ENCODE assay signal across 8 mouse cellular contexts in genomic region chr3:90254419-90255193, GRCm38 (mm10). TPM values are rescaled to one million over a fixed set of nuclear protein-coding genes. Genes with fewer than 3 reads are reported as not detected.
A peak's percentile ranks its signal among the peaks of the same experiment; 100 is the strongest.
DNase-seq lines count a peak whose midpoint lies in the region; ATAC-seq and TF ChIP-seq lines count a peak whose summit lies in the region.

No protein-coding gene starts in this region.

- peaks cover 50% of the 10 kb centered on the region for H3K36me3 ChIP-seq in kidney, embryonic 15.5 days
- peaks cover 47% of the 10 kb centered on the region for H3K36me3 ChIP-seq in forebrain, embryonic 12.5 days (replicated peaks)
- peaks cover 47% of the 10 kb centered on the region for H3K36me3 ChIP-seq in limb, embryonic 14.5 days (ENCODE audit: control insufficient read depth, insufficient read depth, low read length)

- H3K27ac ChIP-seq in kidney, embryonic 15.5 days: peak overlapping the region; percentile 90
- H3K27ac ChIP-seq in forebrain, embryonic 12.5 days: peak overlapping the region; percentile 87
- peak overlapping the region; percentile 79 for H3K27ac ChIP-seq in limb, embryonic 14.5 days (replicated peaks; ENCODE audit: low read depth, low read length)

- H3K9me3 ChIP-seq in kidney, embryonic 15.5 days (replicated peaks): no peaks in the 10 kb centered on the region
- H3K9me3 ChIP-seq in forebrain, embryonic 12.5 days: no peaks in the 10 kb centered on the region
- no peaks in the 10 kb centered on the region for H3K9me3 ChIP-seq in limb, embryonic 14.5 days (ENCODE audit: control insufficient read depth, low read length)

- WGBS in kidney, embryonic 15.5 days: under 1% methylated on average over 41 of the region's 41 CpGs
- 1% methylated on average over 40 of the region's 41 CpGs for WGBS in forebrain, embryonic 12.5 days
- WGBS in limb, embryonic 14.5 days: 1% methylated on average over 40 of the region's 41 CpGs

- in situ Hi-C loops in Patski (cut with MboI; ENCODE audit: low pct_unique_long_range_greater_than_20kb): loop anchor here (5.0 kb wide), 1 partner anchor 32 kb away; no protein-coding TSS in a partner anchor

- peak; percentile 78 for ATAC-seq in kidney, embryonic 15.5 days (replicated peaks; ENCODE audit: low FRiP score)
- peak; percentile 58 for ATAC-seq in Patski
- ATAC-seq in forebrain, embryonic 12.5 days (ENCODE audit: low FRiP score): peak; percentile 69
- ATAC-seq in limb, embryonic 14.5 days (ENCODE audit: low FRiP score, low read depth): peak; percentile 53

- POLR2A ChIA-PET in Patski (lab: Charles Lee): interaction anchor here (0.9 to 1.4 kb wide), 2 partner anchors 10 to 11 kb away, joined by 4 to 5 read pairs; no protein-coding TSS in a partner anchor

- peaks cover 24% of the 10 kb centered on the region for H3K4me1 ChIP-seq in kidney, embryonic 15.5 days
- peaks cover 17% of the 10 kb centered on the region for H3K4me1 ChIP-seq in forebrain, embryonic 12.5 days
- H3K4me1 ChIP-seq in limb, embryonic 14.5 days (ENCODE audit: control insufficient read depth, insufficient read depth, low read length): peaks cover 7% of the 10 kb centered on the region

- no peaks in the 10 kb centered on the region for H3K27me3 ChIP-seq in kidney, embryonic 15.5 days
- no peaks in the 10 kb centered on the region for H3K27me3 ChIP-seq in Patski
- H3K27me3 ChIP-seq in forebrain, embryonic 12.5 days: no peaks in the 10 kb centered on the region
- no peaks in the 10 kb centered on the region for H3K27me3 ChIP-seq in limb, embryonic 14.5 days (ENCODE audit: control insufficient read depth, insufficient read depth, low read length)

- H3K9ac ChIP-seq in kidney, embryonic 15.5 days: peak overlapping the region; percentile 82
- peak overlapping the region; percentile 95 for H3K9ac ChIP-seq in forebrain, embryonic 12.5 days
- peak overlapping the region; percentile 83 for H3K9ac ChIP-seq in limb, embryonic 14.5 days (ENCODE audit: low read depth, low read length, severe bottlenecking)

- CTCF ChIA-PET in Patski (lab: Charles Lee): interaction anchor here (1.1 to 1.7 kb wide), 3 partner anchors 11 to 69 kb away, joined by 3 to 6 read pairs (median 4); no protein-coding TSS in a partner anchor

- no peak for TF ChIP-seq CTCF in Patski (IDR thresholded peaks at IDR 0.05)

- no peak for TF ChIP-seq POLR2A in limb, embryonic 14.5 days (IDR thresholded peaks at IDR 0.05; ENCODE audit: borderline replicate concordance, extremely low read depth, insufficient read depth, insufficient read length)

- DNase-seq in kidney, adult 9 months: no peak
- DNase-seq in Patski (ENCODE audit: low read depth, low spot score): no peak
- DNase-seq in limb, embryonic 14.5 days (ENCODE audit: low spot score): no peak
- peak; percentile 52 for DNase-seq in naive thymus-derived CD4-positive, alpha-beta T cell, adult 2 months (ENCODE audit: low read depth)
- no peak for DNase-seq in layer of hippocampus, postnatal 25 days (ENCODE audit: extremely low spot score in 1 of 2, low spot score in 1 of 2)
- no peak for DNase-seq in ovary, postnatal 14 days (ENCODE audit: low spot score)

- peak overlapping the region; percentile 78 for H3K4me3 ChIP-seq in kidney, embryonic 15.5 days (replicated peaks)
- peak overlapping the region; percentile 87 for H3K4me3 ChIP-seq in forebrain, embryonic 12.5 days (replicated peaks)
- peak overlapping the region; percentile 65 for H3K4me3 ChIP-seq in limb, embryonic 14.5 days (replicated peaks; ENCODE audit: low read length)

- H3K4me2 ChIP-seq in kidney, embryonic 15.5 days: peak overlapping the region; percentile 72
- peak overlapping the region; percentile 86 for H3K4me2 ChIP-seq in forebrain, embryonic 12.5 days
- peak overlapping the region; percentile 76 for H3K4me2 ChIP-seq in limb, embryonic 14.5 days (replicated peaks; ENCODE audit: low read depth, low read length, severe bottlenecking)

RNA-seq across cellular contexts. Expression of gene Crtc2, which starts 0.6 kb away (rescaled TPM):
- polyA plus RNA-seq in kidney, embryonic 15.5 days (2015; fragmentation: Nextera tagmentation; extraction: Ambion mirVana): 26.1 and 26.7 TPM in 2 replicates
- 77.0 TPM for polyA plus RNA-seq in Patski (2021)
- 19.9 and 20.7 TPM in 2 replicates for polyA plus RNA-seq in forebrain, embryonic 12.5 days (2016; fragmentation: Nextera tagmentation; extraction: Ambion mirVana)
- 71.8 and 109 TPM in 2 replicates for polyA plus RNA-seq in limb, embryonic 14.5 days (2012; rRNA removed)
- polyA plus RNA-seq in limb, embryonic 14.5 days (2014; fragmentation: Nextera tagmentation; extraction: Ambion mirVana): 17.5 and 18.1 TPM in 2 replicates
- 10 to 100 TPM; 27.9 to 39.0 TPM for total RNA-seq in layer of hippocampus, postnatal 25 days (2021)

RNA-seq across cellular contexts. Expression of gene Slc39a1, which starts 6.6 kb away (rescaled TPM):
- 101 and 104 TPM in 2 replicates for polyA plus RNA-seq in kidney, embryonic 15.5 days (2015; fragmentation: Nextera tagmentation; extraction: Ambion mirVana)
- polyA plus RNA-seq in Patski (2021): 243 TPM
- 32.8 and 42.8 TPM in 2 replicates for polyA plus RNA-seq in forebrain, embryonic 12.5 days (2016; fragmentation: Nextera tagmentation; extraction: Ambion mirVana)
- polyA plus RNA-seq in limb, embryonic 14.5 days (2012; rRNA removed): 56.8 and 66.4 TPM in 2 replicates
- polyA plus RNA-seq in limb, embryonic 14.5 days (2014; fragmentation: Nextera tagmentation; extraction: Ambion mirVana): 104 and 111 TPM in 2 replicates
- total RNA-seq in layer of hippocampus, postnatal 25 days (2021): 10 to 100 TPM; 49.9 to 51.1 TPM

RNA-seq across cellular contexts. Expression of gene Dennd4b, which starts 10.4 kb away (rescaled TPM):
- polyA plus RNA-seq in kidney, embryonic 15.5 days (2015; fragmentation: Nextera tagmentation; extraction: Ambion mirVana): 3.9 and 4.1 TPM in 2 replicates
- 14.1 TPM for polyA plus RNA-seq in Patski (2021)
- polyA plus RNA-seq in forebrain, embryonic 12.5 days (2016; fragmentation: Nextera tagmentation; extraction: Ambion mirVana): 6.0 and 7.9 TPM in 2 replicates
- polyA plus RNA-seq in limb, embryonic 14.5 days (2012; rRNA removed): 21.3 and 25.7 TPM in 2 replicates
- 3.6 and 6.4 TPM in 2 replicates for polyA plus RNA-seq in limb, embryonic 14.5 days (2014; fragmentation: Nextera tagmentation; extraction: Ambion mirVana)
- 10 to 100 TPM; 31.6 to 34.1 TPM for total RNA-seq in layer of hippocampus, postnatal 25 days (2021)

RNA-seq across cellular contexts. Expression of gene Creb3l4, which starts 11.3 kb away (rescaled TPM):
- 3.7 and 6.9 TPM in 2 replicates for polyA plus RNA-seq in kidney, embryonic 15.5 days (2015; fragmentation: Nextera tagmentation; extraction: Ambion mirVana)
- 1.1 TPM for polyA plus RNA-seq in Patski (2021)
- 5.3 and 5.5 TPM in 2 replicates for polyA plus RNA-seq in forebrain, embryonic 12.5 days (2016; fragmentation: Nextera tagmentation; extraction: Ambion mirVana)
- 6.3 and 6.4 TPM in 2 replicates for polyA plus RNA-seq in limb, embryonic 14.5 days (2012; rRNA removed)
- polyA plus RNA-seq in limb, embryonic 14.5 days (2014; fragmentation: Nextera tagmentation; extraction: Ambion mirVana): 6.7 and 10.0 TPM in 2 replicates
- total RNA-seq in layer of hippocampus, postnatal 25 days (2021): not detected

RNA-seq across cellular contexts. Expression of gene Jtb, which starts 23.2 kb away (rescaled TPM):
- polyA plus RNA-seq in kidney, embryonic 15.5 days (2015; fragmentation: Nextera tagmentation; extraction: Ambion mirVana): 96.9 and 105 TPM in 2 replicates
- polyA plus RNA-seq in Patski (2021): 108 TPM
- 93.8 and 100.0 TPM in 2 replicates for polyA plus RNA-seq in forebrain, embryonic 12.5 days (2016; fragmentation: Nextera tagmentation; extraction: Ambion mirVana)
- polyA plus RNA-seq in limb, embryonic 14.5 days (2012; rRNA removed): 74.2 and 78.2 TPM in 2 replicates
- 120 and 130 TPM in 2 replicates for polyA plus RNA-seq in limb, embryonic 14.5 days (2014; fragmentation: Nextera tagmentation; extraction: Ambion mirVana)
- total RNA-seq in layer of hippocampus, postnatal 25 days (2021): 10 to 100 TPM; 42.4 to 43.4 TPM
